9 mouse cellular contexts compared by ENCODE assay signal in the genomic region with DNA sequence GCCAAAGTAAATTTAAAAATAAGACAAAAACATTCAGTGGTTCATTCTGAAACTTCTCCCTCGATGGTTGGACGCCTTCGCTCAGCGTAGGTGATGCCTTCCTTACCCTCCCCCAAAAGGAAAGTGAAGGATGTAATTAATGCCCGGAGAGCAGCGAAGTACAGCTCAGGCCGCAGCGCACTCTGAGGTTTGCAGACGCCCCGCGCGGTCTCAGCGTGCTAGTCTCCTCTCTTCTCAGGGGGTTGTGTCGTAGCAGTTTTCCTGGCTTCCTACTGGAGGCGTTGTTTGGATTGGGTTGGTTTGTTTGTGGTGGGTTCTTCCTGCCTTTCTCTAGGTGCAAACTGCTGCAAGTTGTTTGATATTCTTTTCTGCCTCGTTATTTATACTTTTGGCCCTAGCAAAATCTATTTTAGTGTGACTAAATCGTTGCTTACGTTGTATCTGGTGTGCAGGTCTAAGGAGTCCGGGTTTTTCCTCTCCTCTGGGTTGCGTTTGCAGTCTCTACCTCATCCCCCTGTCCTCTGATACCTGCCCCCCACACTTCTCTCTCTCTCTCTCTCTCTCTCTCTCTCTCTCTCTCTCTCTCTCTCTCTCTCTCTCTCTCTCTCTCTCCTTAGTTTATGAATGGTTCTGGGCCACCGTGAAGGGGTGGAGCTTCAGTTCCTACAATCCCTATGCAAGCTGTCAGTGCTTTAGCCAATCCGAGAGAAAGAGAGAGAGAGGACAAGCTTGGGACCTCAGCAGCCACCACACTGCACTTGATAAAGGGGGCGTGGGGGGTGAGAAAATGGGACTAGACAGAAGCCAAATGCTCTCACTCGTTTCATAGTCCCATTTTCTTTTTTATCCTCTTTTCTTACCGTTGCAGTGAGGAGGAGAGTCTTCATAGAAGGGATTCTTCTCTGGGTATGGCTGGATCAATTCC. TPM values are rescaled to one million over a fixed set of nuclear protein-coding genes. Genes with fewer than 3 reads are reported as not detected.
DNase-seq lines count a peak whose midpoint lies in the region; ATAC-seq and TF ChIP-seq lines count a peak whose summit lies in the region.
"Had no signal": no experiment of that assay in that cellular context is flagged by ENCODE, and none has a peak within 500 bp of the region (broad histone marks: within the 10 kb centered on the region; RNA-seq: fewer than 3 reads in every experiment).

A gene (minus strand): TSS at position 539 of the 925 bp plus-strand sequence.

- DNase-seq in gastrocnemius, postnatal 10 days = peak; percentile 42
- no peak for DNase-seq in gastrocnemius, postnatal 25 days
- DNase-seq in ES-E14 (ENCODE audit: low read depth, low spot score) = no peak
- peak; percentile 80 for DNase-seq in embryo, embryonic 10.5 days (ENCODE audit: low spot score)
- no peak for DNase-seq in urinary bladder, postnatal 10 days (ENCODE audit: low spot score)

- peaks cover 3% of the 10 kb centered on the region; the same call in 1 of the 2 replicates for H3K27me3 ChIP-seq in hindbrain, embryonic 16.5 days (replicated peaks; ENCODE audit: control insufficient read depth, insufficient read depth, low read length)
- peaks cover 6% of the 10 kb centered on the region for H3K27me3 ChIP-seq in midbrain, embryonic 16.5 days (ENCODE audit: control insufficient read depth, insufficient read depth, low read depth, low read length)

- H3K4me3 ChIP-seq in ES-E14 (ENCODE audit: insufficient read depth in 1 of 2, low read depth in 1 of 2, low read length in 2 of 2, poor library complexity in 1 of 2, severe bottlenecking in 1 of 2) = peak within 1 kb of the TSS; percentile 54 to 63
- H3K4me3 ChIP-seq in hindbrain, embryonic 16.5 days (ENCODE audit: low read length) = peak within 1 kb of the TSS; percentile 53
- peak within 1 kb of the TSS; percentile 53 for H3K4me3 ChIP-seq in midbrain, embryonic 16.5 days (ENCODE audit: low read depth, low read length)

- H3K9me3 ChIP-seq in ES-E14 (ENCODE audit: control insufficient read depth, insufficient read depth, low read depth, low read length) = no peaks in the 10 kb centered on the region
- H3K9me3 ChIP-seq in hindbrain, embryonic 16.5 days (ENCODE audit: control insufficient read depth, low read length) = no peaks in the 10 kb centered on the region
- H3K9me3 ChIP-seq in midbrain, embryonic 16.5 days (replicated peaks; ENCODE audit: control insufficient read depth, low read length, poor library complexity, severe bottlenecking) = no peaks in the 10 kb centered on the region

- 0 out of 4 replicates have a peak, but pooled peaks cover 2% of the 10 kb centered on the region in 2 experiments for H3K4me1 ChIP-seq in ES-E14 (ENCODE audit: control insufficient read depth in 2 of 2, insufficient read depth in 2 of 2, low read length in 2 of 2, poor library complexity in 1 of 2)
- peaks cover 3% of the 10 kb centered on the region for H3K4me1 ChIP-seq in hindbrain, embryonic 16.5 days (ENCODE audit: control insufficient read depth, insufficient read depth, low read depth, low read length)
- peaks cover 4% of the 10 kb centered on the region; the same call in 1 of the 2 replicates for H3K4me1 ChIP-seq in midbrain, embryonic 16.5 days (ENCODE audit: control insufficient read depth, insufficient read depth, low read length)

- 3% methylated on average over 25 of the region's 25 CpGs for WGBS in hindbrain, embryonic 16.5 days
- WGBS in midbrain, embryonic 16.5 days = 2% methylated on average over 25 of the region's 25 CpGs

- no peaks in the 10 kb centered on the region for H3K36me3 ChIP-seq in ES-E14 (ENCODE audit: control insufficient read depth, insufficient read depth, low read length, poor library complexity, severe bottlenecking)
- no peaks in the 10 kb centered on the region for H3K36me3 ChIP-seq in hindbrain, embryonic 16.5 days (ENCODE audit: control insufficient read depth, insufficient read depth, low read length)
- H3K36me3 ChIP-seq in midbrain, embryonic 16.5 days (ENCODE audit: control insufficient read depth, insufficient read depth, low read length) = no peaks in the 10 kb centered on the region

- ATAC-seq in hindbrain, embryonic 16.5 days = peak; percentile 95
- ATAC-seq in midbrain, embryonic 16.5 days = peak; percentile 87
- no peak for ATAC-seq in inflammation-experienced regulatory T-cells, adult 6 months

- peak within 1 kb of the TSS; percentile 56 for H3K9ac ChIP-seq in ES-E14 (ENCODE audit: insufficient read depth, low read depth, low read length, poor library complexity, severe bottlenecking)
- H3K9ac ChIP-seq in hindbrain, embryonic 16.5 days (ENCODE audit: low read depth, low read length) = peak within 1 kb of the TSS; percentile 56
- H3K9ac ChIP-seq in midbrain, embryonic 16.5 days (ENCODE audit: low read depth, low read length) = peak within 1 kb of the TSS; percentile 81

- no peak within 1 kb of the TSS for H3K27ac ChIP-seq in ES-E14 (ENCODE audit: insufficient read depth, low read depth, low read length, poor library complexity, severe bottlenecking)
- peak within 1 kb of the TSS; percentile 89 for H3K27ac ChIP-seq in hindbrain, embryonic 16.5 days (ENCODE audit: low read depth, low read length)
- H3K27ac ChIP-seq in midbrain, embryonic 16.5 days (ENCODE audit: low read length) = peak within 1 kb of the TSS; percentile 90

- in situ Hi-C loops in ES-E14 (cut with MboI; ENCODE audit: low sequenced_read_pairs in 2 of 2, unreplicated experiment in 2 of 2) = no loop called here

- H3K4me2 ChIP-seq in hindbrain, embryonic 16.5 days (ENCODE audit: low read length) = peak within 1 kb of the TSS; percentile 62
- H3K4me2 ChIP-seq in midbrain, embryonic 16.5 days (ENCODE audit: low read length) = peak within 1 kb of the TSS; percentile 74

TF ChIP-seq in ES-E14, 5 proteins besides CTCF, POLR2A, EP300 and RAD21:
- TF ChIP-seq CHD2 (IDR thresholded peaks at IDR 0.05; ENCODE audit: low read depth, low read length) (no peak), HCFC1 (IDR thresholded peaks at IDR 0.05; ENCODE audit: borderline replicate concordance, insufficient read depth, low read length) (no peak), ZNF384 (IDR thresholded peaks at IDR 0.05; ENCODE audit: low read depth, low read length) (no peak), ZC3H11A (IDR thresholded peaks at IDR 0.05; ENCODE audit: borderline replicate concordance, low read depth, low read length) (no peak), MAFK (IDR thresholded peaks at IDR 0.05; ENCODE audit: insufficient read depth, low read depth, low read length) (no peak)

RNA-seq across cellular contexts. Expression of the gene that starts here (rescaled TPM):
- total RNA-seq in gastrocnemius, postnatal 10 days (2021) = under 1 TPM; 0.47 to 0.84 TPM
- under 1 TPM; 0.20 to 0.86 TPM for total RNA-seq in gastrocnemius, postnatal 25 days (2021)
- 0.21 and 0.22 TPM in 2 replicates for total RNA-seq in ES-E14 (2012; rRNA removed)
- 190 and 200 TPM in 2 replicates for polyA plus RNA-seq in hindbrain, embryonic 16.5 days (2015; fragmentation: Nextera tagmentation; extraction: Ambion mirVana)
- 53.9 and 67.8 TPM in 2 replicates for polyA plus RNA-seq in midbrain, embryonic 16.5 days (2015; fragmentation: Nextera tagmentation; extraction: Ambion mirVana)
- polyA plus RNA-seq in inflammation-experienced regulatory T-cells, adult 6 months (2017; shearing (Covaris generic)) = under 1 TPM; 0.34 to 0.99 (median 0.50) TPM
- total RNA-seq: neutrophil, adult 5-6 weeks had no signal

Comparison
In these comparisons a context has a peak if more than half of its experiments do, and no peak if none do; other contexts are left out.
1. RNA of the gene that starts here (polyA plus RNA-seq): 190 to 200 TPM in hindbrain, embryonic 16.5 days and 53.9 to 67.8 TPM in midbrain, embryonic 16.5 days; 0.34 to 0.99 TPM in inflammation-experienced regulatory T-cells, adult 6 months; every median in the first group is over 10 times any median in the second.
2. Peak in DNase-seq in gastrocnemius, postnatal 10 days; RNA of the gene not detected or under 1 TPM.
3. Peak in every context shown above with its lines, with median percentiles within 50 percentile points of each other: H3K4me3 ChIP-seq and H3K9ac ChIP-seq.